Comparison of ENCODE assay signal across 22 mouse cellular contexts in the genomic region with DNA sequence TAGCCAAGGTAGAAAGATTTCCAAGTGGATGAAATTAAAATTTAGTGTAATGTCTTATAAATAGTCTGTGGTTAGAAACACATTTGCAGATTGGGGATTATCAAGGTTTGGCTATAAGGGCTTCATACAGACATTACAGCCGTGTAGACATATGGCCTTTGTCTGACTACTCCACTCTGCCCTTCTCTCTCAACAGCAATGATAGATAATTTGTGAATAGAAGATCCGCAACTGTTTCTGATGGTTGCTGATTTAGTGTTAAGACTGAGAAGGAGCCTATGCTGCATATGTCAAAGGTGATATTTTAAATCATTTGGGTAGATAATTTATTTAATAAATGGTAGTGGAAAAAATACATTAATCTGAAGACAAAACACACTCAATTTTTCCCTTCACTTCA.
DNase-seq lines count a peak whose midpoint lies in the region; ATAC-seq and TF ChIP-seq lines count a peak whose summit lies in the region.
"Had no signal": no experiment of that assay in that cellular context is flagged by ENCODE, and none has a peak within 500 bp of the region (broad histone marks: within the 10 kb centered on the region; RNA-seq: fewer than 3 reads in every experiment).

No protein-coding gene starts in this region.

- no peak overlapping the region for H3K9ac ChIP-seq in lung, embryonic 14.5 days
- H3K9ac ChIP-seq in lung, embryonic 15.5 days: no peak overlapping the region
- H3K9ac ChIP-seq in lung, embryonic 16.5 days (ENCODE audit: low read length): no peak overlapping the region
- H3K9ac ChIP-seq in midbrain, embryonic 11.5 days (ENCODE audit: low read length): no peak overlapping the region
- H3K9ac ChIP-seq in midbrain, embryonic 16.5 days (ENCODE audit: low read depth, low read length): no peak overlapping the region

- ATAC-seq in lung, embryonic 14.5 days (ENCODE audit: insufficient read depth): peak; percentile 61; the same call in 1 of the 2 replicates
- ATAC-seq in lung, embryonic 15.5 days (ENCODE audit: borderline replicate concordance, extremely low read depth, low FRiP score, low TSS enrichment): peak; percentile 59; the same call in 1 of the 2 replicates
- peak; percentile 64; the same call in 1 of the 2 replicates for ATAC-seq in lung, embryonic 16.5 days (ENCODE audit: low read depth)
- ATAC-seq in midbrain, embryonic 11.5 days (ENCODE audit: low FRiP score): no peak
- no peak for ATAC-seq in midbrain, embryonic 16.5 days
- ATAC-seq: activated CD4-positive, CD25-positive, alpha-beta regulatory T cell, adult 4 months; CD4-positive, CD25-positive, alpha-beta regulatory T cell, adult 4 months; Patski had no signal

- TF ChIP-seq POLR2A in lung, adult 2 months (IDR thresholded peaks at IDR 0.05; ENCODE audit: borderline replicate concordance, extremely low read depth, low read depth, low read length): no peak

- TF ChIP-seq CTCF in lung, embryonic 14.5 days (IDR thresholded peaks at IDR 0.05; ENCODE audit: low read depth): no peak
- no peak for TF ChIP-seq CTCF in lung, adult 2 months (IDR thresholded peaks at IDR 0.05; ENCODE audit: insufficient read depth, low read length)

- H3K36me3 ChIP-seq in lung, embryonic 14.5 days (ENCODE audit: insufficient read depth): no peaks in the 10 kb centered on the region
- no peaks in the 10 kb centered on the region for H3K36me3 ChIP-seq in lung, embryonic 15.5 days
- H3K36me3 ChIP-seq in lung, embryonic 16.5 days (ENCODE audit: control insufficient read depth, insufficient read depth, low read length): no peaks in the 10 kb centered on the region
- H3K36me3 ChIP-seq in midbrain, embryonic 11.5 days (ENCODE audit: control insufficient read depth, insufficient read depth, low read length): no peaks in the 10 kb centered on the region
- no peaks in the 10 kb centered on the region for H3K36me3 ChIP-seq in midbrain, embryonic 16.5 days (ENCODE audit: control insufficient read depth, insufficient read depth, low read length)
- H3K36me3 ChIP-seq: G1E had no signal

- no peaks in the 10 kb centered on the region for H3K4me1 ChIP-seq in lung, embryonic 14.5 days (ENCODE audit: insufficient read depth)
- H3K4me1 ChIP-seq in lung, adult 2 months (ENCODE audit: control insufficient read depth, insufficient read depth, low read length): no peaks in the 10 kb centered on the region
- 0 out of 2 replicates have a peak, but pooled peaks cover 2% of the 10 kb centered on the region for H3K4me1 ChIP-seq in lung, embryonic 15.5 days
- no peaks in the 10 kb centered on the region for H3K4me1 ChIP-seq in lung, embryonic 16.5 days (replicated peaks; ENCODE audit: control insufficient read depth, insufficient read depth, low read length)
- no peaks in the 10 kb centered on the region for H3K4me1 ChIP-seq in midbrain, embryonic 11.5 days (ENCODE audit: control insufficient read depth, insufficient read depth, low read length)
- H3K4me1 ChIP-seq in midbrain, embryonic 16.5 days (ENCODE audit: control insufficient read depth, insufficient read depth, low read length): 0 out of 2 replicates have a peak, but pooled peaks cover 2% of the 10 kb centered on the region

- no peaks in the 10 kb centered on the region for H3K27me3 ChIP-seq in lung, embryonic 14.5 days (ENCODE audit: insufficient read depth, low read length)
- H3K27me3 ChIP-seq in lung, embryonic 15.5 days: no peaks in the 10 kb centered on the region
- no peaks in the 10 kb centered on the region for H3K27me3 ChIP-seq in lung, embryonic 16.5 days (ENCODE audit: control insufficient read depth, insufficient read depth, low read depth, low read length)
- H3K27me3 ChIP-seq in midbrain, embryonic 11.5 days (ENCODE audit: control insufficient read depth, insufficient read depth, low read length): no peaks in the 10 kb centered on the region
- H3K27me3 ChIP-seq in midbrain, embryonic 16.5 days (ENCODE audit: control insufficient read depth, insufficient read depth, low read depth, low read length): no peaks in the 10 kb centered on the region
- H3K27me3 ChIP-seq: CH12.LX, Patski had no signal

- DNase-seq in lung, embryonic 14.5 days: peak; percentile 60
- DNase-seq in lung, adult 2 months: no peak
- no peak for DNase-seq in lung, postnatal 10 days
- DNase-seq in lung, postnatal 14 days: no peak
- DNase-seq in midbrain, embryonic 11.5 days (ENCODE audit: low spot score, missing footprints): peak; percentile 41
- DNase-seq: adrenal gland, adult 2 months; adrenal gland, adult 8-10 months; adrenal gland, postnatal 10 days; adrenal gland, postnatal 14 days; adrenal gland, postnatal 25 days; adrenal gland, postnatal 36 days; B cell, adult 2 months; cerebellum, adult 11 months; cerebellum, adult 11-12 months had no signal

- H3K9me3 ChIP-seq in lung, embryonic 14.5 days (ENCODE audit: low read depth, low read length): no peaks in the 10 kb centered on the region
- H3K9me3 ChIP-seq in lung, embryonic 15.5 days: no peaks in the 10 kb centered on the region
- no peaks in the 10 kb centered on the region for H3K9me3 ChIP-seq in lung, embryonic 16.5 days (ENCODE audit: control insufficient read depth, low read length)
- no peaks in the 10 kb centered on the region for H3K9me3 ChIP-seq in midbrain, embryonic 11.5 days (ENCODE audit: control insufficient read depth, low read length)
- H3K9me3 ChIP-seq in midbrain, embryonic 16.5 days (replicated peaks; ENCODE audit: control insufficient read depth, low read length, poor library complexity, severe bottlenecking): no peaks in the 10 kb centered on the region
- H3K9me3 ChIP-seq: G1E had no signal

- WGBS in lung, embryonic 14.5 days: 52% methylated on average over 2 of the region's 2 CpGs
- WGBS in lung, adult 2 months: 90% methylated on average over 2 of the region's 2 CpGs
- WGBS in lung, embryonic 15.5 days: 48% methylated on average over 2 of the region's 2 CpGs
- WGBS in lung, embryonic 16.5 days: 50% methylated on average over 2 of the region's 2 CpGs
- WGBS in midbrain, embryonic 11.5 days: 85% methylated on average over 2 of the region's 2 CpGs
- 86% methylated on average over 2 of the region's 2 CpGs for WGBS in midbrain, embryonic 16.5 days

- H3K4me2 ChIP-seq in lung, embryonic 14.5 days: no peak overlapping the region
- no peak overlapping the region for H3K4me2 ChIP-seq in lung, embryonic 15.5 days
- no peak overlapping the region for H3K4me2 ChIP-seq in lung, embryonic 16.5 days (ENCODE audit: low read depth, low read length)
- H3K4me2 ChIP-seq in midbrain, embryonic 11.5 days: no peak overlapping the region
- H3K4me2 ChIP-seq in midbrain, embryonic 16.5 days (ENCODE audit: low read length): no peak overlapping the region

- no peak overlapping the region for H3K4me3 ChIP-seq in lung, embryonic 14.5 days (ENCODE audit: low read depth, low read length)
- H3K4me3 ChIP-seq in lung, adult 2 months (replicated peaks; ENCODE audit: extremely low read depth, low read depth, low read length): no peak overlapping the region
- H3K4me3 ChIP-seq in lung, embryonic 15.5 days: no peak overlapping the region
- H3K4me3 ChIP-seq in lung, embryonic 16.5 days (ENCODE audit: low read length): no peak overlapping the region
- H3K4me3 ChIP-seq in midbrain, embryonic 11.5 days (ENCODE audit: low read depth, low read length): no peak overlapping the region
- no peak overlapping the region for H3K4me3 ChIP-seq in midbrain, embryonic 16.5 days (ENCODE audit: low read depth, low read length)

- H3K27ac ChIP-seq in lung, embryonic 14.5 days (ENCODE audit: low read depth): no peak overlapping the region
- no peak overlapping the region for H3K27ac ChIP-seq in lung, embryonic 15.5 days
- H3K27ac ChIP-seq in lung, embryonic 16.5 days (ENCODE audit: low read length): no peak overlapping the region
- H3K27ac ChIP-seq in midbrain, embryonic 11.5 days (ENCODE audit: low read depth, low read length): no peak overlapping the region
- no peak overlapping the region for H3K27ac ChIP-seq in midbrain, embryonic 16.5 days (ENCODE audit: low read length)

Comparison
In these comparisons a context has a peak if more than half of its experiments do, and no peak if none do; other contexts are left out.
1. DNase-seq: peak in lung, embryonic 14.5 days (single experiment) and midbrain, embryonic 11.5 days (single experiment); none in lung, adult 2 months (single experiment), lung, postnatal 10 days (single experiment) and lung, postnatal 14 days (single experiment).
2. ATAC-seq: peak in lung, embryonic 14.5 days (single experiment), lung, embryonic 15.5 days (single experiment) and lung, embryonic 16.5 days (single experiment); none in midbrain, embryonic 11.5 days (single experiment) and midbrain, embryonic 16.5 days (single experiment).